Mouse (Mus musculus) heart, adult 9 months (tissue): ENCODE results near the gene 2200002J24Rik.

Source experiments
- DNase-seq, 2 experiments: peaks; one replicate each; pipeline ENCODE4 v3.0.0; 2022; ENCODE audit warnings: low spot score in 2 of 2

Gene 2200002J24Rik

GRCm38 (mm10) chr7:30698589-30698988, at the start of gene 2200002J24Rik:
Gene 2200002J24Rik, plus strand, starts transcription at chr7:30698926.
- DNase-seq, result no peak

GRCm38 (mm10) chr7:30649591-30650540, 48.9 kb upstream of the 2200002J24Rik start, which contains the start of gene Rbm42:
Gene Rbm42, minus strand, starts transcription at chr7:30650317.
- peak; percentile 99 for DNase-seq

- peak; percentile 78 to 87 for DNase-seq
Observed at GRCm38 (mm10) chr7:30664529-30665200, 34.1 kb upstream of the 2200002J24Rik start, which contains the start of gene Haus5. Gene Haus5, minus strand, starts transcription at chr7:30664994.

- no peak for DNase-seq
Observed at GRCm38 (mm10) chr7:30665321-30665720, 33.4 kb upstream of the 2200002J24Rik start.

- no peak for DNase-seq
Observed at GRCm38 (mm10) chr7:30669229-30669628, 29.5 kb upstream of the 2200002J24Rik start.

- DNase-seq, result no peak
Observed at GRCm38 (mm10) chr7:30671480-30671879, 27.2 kb upstream of the 2200002J24Rik start, which contains the start of gene Pmis2. Gene Pmis2, minus strand, starts transcription at chr7:30671605.

- DNase-seq, result peak; percentile 30 to 71
Observed at GRCm38 (mm10) chr7:30678263-30678975, 20.3 kb upstream of the 2200002J24Rik start.

GRCm38 (mm10) chr7:30681897-30682296, 16.8 kb upstream of the 2200002J24Rik start:
- DNase-seq, result peak; percentile 47

GRCm38 (mm10) chr7:30683425-30683824, 15.3 kb upstream of the 2200002J24Rik start:
- no peak for DNase-seq

- DNase-seq, result no peak
Observed at GRCm38 (mm10) chr7:30688325-30688724, 10.4 kb upstream of the 2200002J24Rik start.

- no peak for DNase-seq
Observed at GRCm38 (mm10) chr7:30698101-30698500, 625 bp upstream of the 2200002J24Rik start.

GRCm38 (mm10) chr7:30706214-30706882, 7.6 kb downstream of the 2200002J24Rik start:
- peak in 1 of 2 experiments; percentile 33 for DNase-seq

GRCm38 (mm10) chr7:30707441-30707840, 8.7 kb downstream of the 2200002J24Rik start:
- no peak for DNase-seq

GRCm38 (mm10) chr7:30711942-30712341, 13.2 kb downstream of the 2200002J24Rik start, which contains the start of gene Atp4a:
Gene Atp4a, plus strand, starts transcription at chr7:30712209.
- no peak for DNase-seq

- peak; percentile 29 to 40 for DNase-seq
Observed at GRCm38 (mm10) chr7:30717006-30717715, 18.4 kb downstream of the 2200002J24Rik start.

GRCm38 (mm10) chr7:30717716-30718046, 19.0 kb downstream of the 2200002J24Rik start:
- no peak for DNase-seq

- DNase-seq, result no peak
Observed at GRCm38 (mm10) chr7:30719669-30720068, 20.9 kb downstream of the 2200002J24Rik start.

GRCm38 (mm10) chr7:30721286-30721685, 22.6 kb downstream of the 2200002J24Rik start:
- DNase-seq, result no peak

- no peak for DNase-seq
Observed at GRCm38 (mm10) chr7:30723274-30723953, 24.7 kb downstream of the 2200002J24Rik start.

- no peak for DNase-seq
Observed at GRCm38 (mm10) chr7:30728214-30728613, 29.5 kb downstream of the 2200002J24Rik start.
